Mouse (Mus musculus): ENCODE data around the gene Rps6kc1.

Rps6kc1 gene

GRCm38 (mm10) chr1:190763756-190764155 lies 147.8 kb downstream of the Rps6kc1 start:
- peak in 1 of 2 experiments; percentile 43 for DNase-seq (ENCODE audit: low spot score in 2 of 2)

- DNase-seq (ENCODE audit: low spot score in 2 of 2), result no peak
Measured at GRCm38 (mm10) chr1:190761786-190762185, 149.8 kb downstream of the Rps6kc1 start.

- no peak for DNase-seq (ENCODE audit: low spot score in 2 of 2)
Measured at GRCm38 (mm10) chr1:190757899-190758298, 153.7 kb downstream of the Rps6kc1 start.

GRCm38 (mm10) chr1:190751794-190752570 lies 159.6 kb downstream of the Rps6kc1 start:
- no peak for DNase-seq (ENCODE audit: low spot score in 2 of 2)

GRCm38 (mm10) chr1:190748937-190749336 lies 162.6 kb downstream of the Rps6kc1 start:
- no peak for DNase-seq (ENCODE audit: low spot score in 2 of 2)

- no peak for DNase-seq (ENCODE audit: low spot score in 2 of 2)
Measured at GRCm38 (mm10) chr1:190741421-190741820, 170.1 kb downstream of the Rps6kc1 start.

GRCm38 (mm10) chr1:190732803-190733202 lies 178.8 kb downstream of the Rps6kc1 start:
- DNase-seq (ENCODE audit: low spot score in 2 of 2), result no peak

GRCm38 (mm10) chr1:190729516-190730088 lies 182.0 kb downstream of the Rps6kc1 start:
- no peak for DNase-seq (ENCODE audit: low spot score in 2 of 2)

- peak; percentile 8 to 36 for DNase-seq (ENCODE audit: low spot score in 2 of 2)
Measured at GRCm38 (mm10) chr1:190728111-190728651, 183.4 kb downstream of the Rps6kc1 start.

- DNase-seq (ENCODE audit: low spot score in 2 of 2), result no peak
Measured at GRCm38 (mm10) chr1:190727385-190727784, 184.2 kb downstream of the Rps6kc1 start.

- DNase-seq (ENCODE audit: low spot score in 2 of 2), result peak in 1 of 2 experiments; percentile 13
Measured at GRCm38 (mm10) chr1:190724591-190725380, 186.8 kb downstream of the Rps6kc1 start.

- DNase-seq (ENCODE audit: low spot score in 2 of 2), result no peak
Measured at GRCm38 (mm10) chr1:190723926-190724430, 187.6 kb downstream of the Rps6kc1 start.

- no peak for DNase-seq (ENCODE audit: low spot score in 2 of 2)
Measured at GRCm38 (mm10) chr1:190713848-190714247, 197.7 kb downstream of the Rps6kc1 start.

- DNase-seq (ENCODE audit: low spot score in 2 of 2), result no peak
Measured at GRCm38 (mm10) chr1:190697576-190697975, 214.0 kb downstream of the Rps6kc1 start.

GRCm38 (mm10) chr1:190695589-190695988 lies 216.0 kb downstream of the Rps6kc1 start:
- DNase-seq (ENCODE audit: low spot score in 2 of 2), result peak in 1 of 2 experiments; percentile 73

- DNase-seq (ENCODE audit: low spot score in 2 of 2), result peak in 1 of 2 experiments; percentile 28
Measured at GRCm38 (mm10) chr1:190690528-190691262, 220.9 kb downstream of the Rps6kc1 start.

GRCm38 (mm10) chr1:190683060-190683459 lies 228.5 kb downstream of the Rps6kc1 start:
- DNase-seq (ENCODE audit: low spot score in 2 of 2), result no peak

GRCm38 (mm10) chr1:190682021-190682926 lies 229.3 kb downstream of the Rps6kc1 start:
- peak; percentile 51 to 74 for DNase-seq (ENCODE audit: low spot score in 2 of 2)

GRCm38 (mm10) chr1:190675455-190675854 lies 236.1 kb downstream of the Rps6kc1 start:
- DNase-seq (ENCODE audit: low spot score in 2 of 2), result no peak

- no peak for DNase-seq (ENCODE audit: low spot score in 2 of 2)
Measured at GRCm38 (mm10) chr1:190669099-190669498, 242.5 kb downstream of the Rps6kc1 start.
